Mouse (Mus musculus): ENCODE measurements around the gene Abraxas2.

DNA sequence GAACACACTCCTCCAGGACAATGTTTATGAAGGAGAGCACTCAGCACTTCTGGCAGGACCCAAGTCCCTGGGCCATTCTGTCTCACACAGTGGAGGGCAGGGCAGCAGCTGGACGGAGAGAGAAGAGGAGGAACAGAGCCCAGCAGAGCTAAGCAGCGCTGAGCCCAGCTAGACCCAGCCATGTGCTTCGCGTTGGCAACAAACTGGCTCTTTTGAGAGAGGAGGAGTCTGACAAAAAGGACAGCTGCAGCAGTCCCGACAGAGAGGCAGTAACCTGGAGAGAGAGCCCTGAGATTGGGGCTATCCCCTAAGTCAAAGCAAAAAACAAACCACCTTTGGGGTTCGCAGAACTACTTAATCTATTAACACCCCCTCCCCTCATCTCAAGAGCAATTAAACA lies 48.7 kb upstream of the Abraxas2 start:
- TF ChIP-seq POLR2A (IDR thresholded peaks at IDR 0.05; ENCODE audit: borderline replicate concordance, control insufficient read depth, low read depth, low read length) = no peak
- TF ChIP-seq CTCF (IDR thresholded peaks at IDR 0.05; ENCODE audit: control insufficient read depth, insufficient read depth, low read length) = no peak

Measured in bone marrow, adult 2 months (tissue).